Mouse (Mus musculus) stomach, embryonic 15.5 days (tissue): ENCODE measurements around the gene Trp53i11. TPM values are rescaled to one million over a fixed set of nuclear protein-coding genes. Genes with fewer than 3 reads are reported as not detected.

Source experiments
- polyA plus RNA-seq: library from polyadenylated mRNA; unstranded; fragments of >200 nt; fragmentation: Nextera tagmentation; extraction: Ambion mirVana; gene quantifications from 2 replicates; pipeline ENCODE4 v1.2.1, GENCODE M21; 2015

Gene Trp53i11
- polyA plus RNA-seq, 1 experiment from 2014 or later, result 29.3 TPM

Other genes starting within 250 kb of the Trp53i11 start
- 11.0 and 11.5 TPM in 2 replicates for gene Prdm11, start 141.4 kb upstream of the Trp53i11 start, polyA plus RNA-seq
- gene Tspan18, start 147.0 kb downstream of the Trp53i11 start, polyA plus RNA-seq, result 20.0 and 20.8 TPM in 2 replicates